Mouse (Mus musculus) cerebellum, adult 2 months (tissue): Measurements from ENCODE around the gene Snip1. TPM values are rescaled to one million over a fixed set of nuclear protein-coding genes. Genes with fewer than 3 reads are reported as not detected.

Source experiments
- DNase-seq, 2 experiments: peaks; one replicate each; pipeline ENCODE4 v3.0.0; 2021
- H3K27ac ChIP-seq: fragments of 200-500 bp; 2 replicates; pipeline ENCODE4 v1.5.1; 2012; ENCODE audit warnings: low read length, control low read depth, inconsistent platforms; ENCODE audit not compliant: insufficient read depth
- H3K27me3 ChIP-seq: fragments of 200-500 bp; 2 replicates; pipeline ENCODE4 v1.6.1; 2012; ENCODE audit warnings: inconsistent platforms, mild to moderate bottlenecking, low read length, moderate library complexity; ENCODE audit not compliant: control insufficient read depth, insufficient read depth
- H3K4me1 ChIP-seq: fragments of 200-500 bp; 2 replicates; pipeline ENCODE4 v1.6.1; 2011; ENCODE audit warnings: low read length; ENCODE audit not compliant: control insufficient read depth, insufficient read depth
- H3K4me3 ChIP-seq: fragments of 200-500 bp; replicated peaks from 2 replicates; pipeline ENCODE3; 2011; ENCODE audit warnings: mild to moderate bottlenecking, low read depth, low read length, control low read depth; ENCODE audit not compliant: insufficient read depth
- CTCF ChIP-seq: fragments of 200-500 bp; IDR thresholded peaks from 2 replicates; pipeline ENCODE4 v1.5.1; 2011; ENCODE audit warnings: low read depth, mild to moderate bottlenecking, control low read depth, low read length, moderate library complexity, borderline replicate concordance; ENCODE audit not compliant: insufficient read depth
- POLR2A ChIP-seq: fragments of 200-500 bp; IDR thresholded peaks from 2 replicates; pipeline ENCODE4 v1.6.1; 2011; ENCODE audit warnings: low read length, control low read depth, borderline replicate concordance; ENCODE audit not compliant: insufficient read depth
- WGBS: fragments of 180-500 bp; shearing (Covaris S2); methylation state at CpG from one replicate; pipeline ENCODE4 v1.1.7; 2018; 5-methylcytosine and 5-hydroxymethylcytosine counted together
- polyA plus RNA-seq: library from polyadenylated mRNA; depleted of rRNA; stranded (reverse); fragments of >200 nt; gene quantifications from 2 replicates; pipeline ENCODE4 v1.2.3, GENCODE M21; 2012

Snip1 gene
- polyA plus RNA-seq, 1 experiment: 13.5 TPM

DNA sequence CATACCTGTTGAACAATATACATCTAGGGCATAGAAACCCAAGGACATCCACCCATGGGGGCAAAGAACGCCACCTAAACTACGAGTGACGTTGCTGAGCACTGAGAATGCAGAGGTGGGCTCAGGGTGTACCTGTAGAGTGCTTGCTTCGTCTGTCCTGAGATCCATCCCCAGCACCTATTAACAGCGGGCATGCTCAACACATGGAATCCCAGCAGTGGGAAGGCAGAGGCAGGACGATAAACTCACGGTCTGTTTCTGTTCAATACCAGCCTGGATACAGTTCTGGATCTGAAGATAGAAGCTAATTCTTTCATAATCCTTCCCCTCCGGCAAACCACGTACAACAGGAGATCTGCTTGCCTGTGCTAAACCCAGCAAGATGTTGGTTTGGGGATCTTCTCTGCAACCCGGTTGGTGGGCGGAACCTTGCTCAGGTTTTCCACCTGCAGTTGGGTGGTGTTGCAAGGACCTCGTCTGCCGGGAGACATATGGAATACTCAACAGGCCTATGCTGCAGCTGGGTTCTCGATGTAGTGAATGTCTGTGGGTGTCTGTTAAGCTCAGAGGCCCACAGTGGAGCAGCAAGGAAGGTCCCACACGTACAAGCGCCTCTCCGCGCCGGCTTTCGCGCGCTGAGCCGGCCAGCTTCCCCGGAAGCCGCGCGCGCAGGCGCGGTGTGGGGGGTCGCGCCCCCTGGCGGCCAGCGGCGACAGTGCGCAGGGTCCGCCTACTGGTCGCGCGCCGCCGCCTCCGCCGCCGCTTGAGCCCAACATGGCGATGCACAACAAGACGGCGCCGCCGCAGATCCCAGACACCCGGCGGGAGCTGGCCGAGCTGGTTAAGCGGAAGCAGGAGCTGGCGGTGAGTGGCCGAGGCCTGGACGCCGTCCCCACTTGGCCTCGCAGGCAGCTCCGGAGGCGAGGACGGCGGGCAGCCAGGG is 18.2 kb downstream of the Snip1 start, which contains the start of gene Meaf6:
TSS of gene Meaf6 (plus strand) at position 732 of the 943 bp plus-strand sequence.
- DNase-seq: peak; percentile 91 to 94
- TF ChIP-seq CTCF (peak; percentile 63), POLR2A (peak; percentile 69; the same call in 1 of the 2 replicates)

GRCm38 (mm10) chr4:125085346-125085841 is 18.9 kb downstream of the Snip1 start:
- TF ChIP-seq POLR2A: no peak
- no peak for TF ChIP-seq CTCF
- Histone ChIP-seq H3K27ac (peak overlapping the region; percentile 96), H3K4me1 (peaks cover 4% of the 10 kb centered on the region), H3K27me3 (no peaks in the 10 kb centered on the region), H3K4me3 (peak overlapping the region; percentile 59)
- peak in 1 of 2 experiments; percentile 80 for DNase-seq
- WGBS: under 1% methylated on average over 44 of the region's 45 CpGs

More for the DNA sequence above, 18.2 kb downstream of the Snip1 start, which contains the start of gene Meaf6:
- Histone ChIP-seq H3K27me3 (no peaks in the 10 kb centered on the region), H3K4me3 (peak within 1 kb of the TSS; percentile 59), H3K4me1 (peaks cover 4% of the 10 kb centered on the region), H3K27ac (peak within 1 kb of the TSS; percentile 96)
- WGBS: 1% methylated on average over 63 of the region's 63 CpGs

DNA sequence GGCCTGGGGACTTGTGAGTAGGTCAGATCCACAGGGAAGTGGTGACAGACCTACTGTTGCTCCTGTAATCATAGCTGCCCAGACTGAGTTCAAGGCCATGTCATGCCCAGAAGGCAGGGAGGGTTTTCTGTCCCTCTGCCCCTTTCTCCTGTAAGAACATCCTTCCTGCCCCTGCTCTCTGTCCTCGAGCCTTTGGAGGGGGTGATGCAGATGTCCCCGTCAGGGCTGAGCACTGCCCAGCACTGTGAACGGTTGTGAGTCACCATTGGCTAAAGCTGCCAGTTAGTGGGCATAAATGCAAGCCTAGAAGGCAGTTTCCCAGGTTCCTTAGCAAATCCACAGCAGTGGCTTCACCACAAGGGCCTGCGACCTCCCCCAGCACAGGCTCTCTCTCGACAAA is 26.6 kb downstream of the Snip1 start:
- no peak for DNase-seq
- TF ChIP-seq POLR2A (no peak), CTCF (no peak)
- Histone ChIP-seq H3K27ac (no peak overlapping the region), H3K27me3 (no peaks in the 10 kb centered on the region), H3K4me3 (no peak overlapping the region), H3K4me1 (no peaks in the 10 kb centered on the region)
- 75% methylated on average over 5 of the region's 5 CpGs for WGBS

GRCm38 (mm10) chr4:125096066-125096465 is 29.6 kb downstream of the Snip1 start:
- H3K4me3 ChIP-seq: no peak overlapping the region

GRCm38 (mm10) chr4:125097412-125097811 is 30.9 kb downstream of the Snip1 start:
- Histone ChIP-seq H3K27ac (no peak overlapping the region), H3K4me1 (no peaks in the 10 kb centered on the region; the same call in 1 of the 2 replicates), H3K27me3 (no peaks in the 10 kb centered on the region), H3K4me3 (no peak overlapping the region)
- TF ChIP-seq CTCF (no peak), POLR2A (no peak)
- 75% methylated on average over 4 of the region's 4 CpGs for WGBS
- no peak for DNase-seq

More at GRCm38 (mm10) chr4:125096066-125096465, 29.6 kb downstream of the Snip1 start:
- Histone ChIP-seq H3K4me1 (no peaks in the 10 kb centered on the region; the same call in 1 of the 2 replicates), H3K27me3 (no peaks in the 10 kb centered on the region), H3K27ac (no peak overlapping the region)
- no peak for TF ChIP-seq POLR2A
- no peak for TF ChIP-seq CTCF
- 87% methylated on average over 5 of the region's 5 CpGs for WGBS
- no peak for DNase-seq

DNA sequence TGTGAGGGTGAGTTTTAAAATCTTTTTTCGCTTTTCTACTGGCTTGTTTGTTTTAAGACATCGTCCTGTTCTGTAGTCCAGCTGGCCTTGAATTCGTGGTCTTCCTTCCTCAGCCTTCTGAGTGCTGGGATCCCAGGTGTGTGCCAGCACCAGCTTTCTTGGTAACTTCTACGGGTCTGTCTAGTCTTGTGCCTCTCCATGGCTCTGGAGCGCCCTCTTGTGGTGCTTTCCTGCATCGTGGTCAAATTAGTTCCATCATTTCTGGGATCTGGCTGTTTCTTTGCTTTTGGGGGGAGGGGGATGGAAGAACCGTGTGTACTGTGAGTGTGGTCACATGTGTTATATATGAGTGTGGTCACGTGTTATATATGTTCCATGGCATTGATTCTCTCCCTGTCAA is 33.0 kb downstream of the Snip1 start:
- Histone ChIP-seq H3K4me3 (no peak overlapping the region), H3K27ac (no peak overlapping the region), H3K4me1 (no peaks in the 10 kb centered on the region; the same call in 1 of the 2 replicates), H3K27me3 (no peaks in the 10 kb centered on the region)
- peak; percentile 67 to 84 for DNase-seq
- TF ChIP-seq POLR2A (no peak), CTCF (peak; percentile 89)
- 9% methylated on average over 8 of the region's 8 CpGs for WGBS

- H3K27me3 ChIP-seq: no peaks in the 10 kb centered on the region
- WGBS: 62% methylated on average over 13 of the region's 13 CpGs
- no peak for DNase-seq
- no peaks in the 10 kb centered on the region; the same call in 1 of the 2 replicates for H3K4me1 ChIP-seq
- no peak for TF ChIP-seq CTCF
- TF ChIP-seq POLR2A: no peak
- no peak overlapping the region for H3K27ac ChIP-seq
- no peak overlapping the region for H3K4me3 ChIP-seq
Measured at GRCm38 (mm10) chr4:125101334-125101733, 34.9 kb downstream of the Snip1 start.

DNA sequence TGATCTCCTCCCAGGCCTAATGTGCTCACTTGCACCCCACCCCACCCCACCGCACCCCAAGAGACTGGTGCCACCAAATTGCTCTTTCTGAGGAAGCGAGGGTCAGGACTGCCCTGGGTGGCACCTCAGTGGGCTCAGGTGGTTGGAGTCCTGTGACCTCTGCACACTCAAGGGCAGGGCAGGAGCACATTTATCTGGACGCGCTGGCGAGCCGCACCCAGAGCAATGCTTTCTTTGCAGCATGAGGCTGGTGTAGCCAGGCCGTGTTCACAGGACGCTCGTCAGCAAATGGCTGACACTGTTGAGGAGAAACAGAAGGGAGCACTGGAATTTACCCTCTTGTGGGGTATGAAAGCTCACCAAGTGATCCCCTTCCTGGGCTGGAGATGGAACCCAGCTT is 38.9 kb downstream of the Snip1 start:
- WGBS: 95% methylated on average over 9 of the region's 9 CpGs
- no peak for DNase-seq
- H3K4me3 ChIP-seq: no peak overlapping the region
- H3K4me1 ChIP-seq: no peaks in the 10 kb centered on the region
- TF ChIP-seq POLR2A (no peak), CTCF (no peak)
- no peaks in the 10 kb centered on the region for H3K27me3 ChIP-seq
- H3K27ac ChIP-seq: no peak overlapping the region
